Mouse (Mus musculus): ENCODE measurements around the gene Anxa5. TPM values are rescaled to one million over a fixed set of nuclear protein-coding genes. Genes with fewer than 3 reads are reported as not detected.

Anxa5 gene
- polyA plus RNA-seq, 1 experiment from 2014 or later, result 75.8 TPM

DNA sequence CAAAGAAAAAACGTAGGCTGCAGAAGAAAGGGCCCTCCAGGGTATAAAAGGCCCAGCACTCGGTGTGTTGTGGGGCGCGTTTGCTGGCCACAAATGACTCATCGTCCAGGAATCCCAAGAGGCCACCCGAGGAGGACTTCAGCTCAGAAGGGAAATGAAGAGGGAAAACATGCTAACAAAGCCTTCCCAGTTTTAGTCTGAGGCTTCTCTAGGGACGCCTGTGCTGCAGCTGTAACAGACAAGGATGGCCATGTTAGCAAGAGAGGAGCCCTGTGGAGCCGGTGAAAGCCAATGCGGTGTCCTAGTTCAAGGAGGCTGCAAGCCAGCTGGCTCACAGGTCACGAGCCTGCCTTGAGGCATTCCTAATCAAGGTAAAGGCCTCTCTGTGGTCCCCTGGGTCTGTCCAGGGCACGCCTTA, 6.1 kb upstream of the Anxa5 start:
- Histone ChIP-seq H3K27me3 (ENCODE audit: control insufficient read depth, insufficient read depth, low read length) (0 out of 2 replicates have a peak, but pooled peaks cover under 1% of the 10 kb centered on the region), H3K36me3 (replicated peaks; ENCODE audit: control insufficient read depth, insufficient read depth) (no peaks in the 10 kb centered on the region), H3K4me2 (replicated peaks) (peak overlapping the region; percentile 36), H3K27ac (peak overlapping the region; percentile 70), H3K9ac (peak overlapping the region; percentile 36; the same call in 1 of the 2 replicates), H3K4me3 (replicated peaks; ENCODE audit: low read length) (no peak overlapping the region), H3K9me3 (ENCODE audit: control insufficient read depth, low read length) (no peaks in the 10 kb centered on the region), H3K4me1 (replicated peaks; ENCODE audit: control insufficient read depth, insufficient read depth, low read length) (peaks cover 7% of the 10 kb centered on the region; the same call in 1 of the 2 replicates)
- 4% methylated on average over 11 of the region's 11 CpGs for WGBS
- DNase-seq (ENCODE audit: low spot score), result peak; percentile 37
- ATAC-seq (ENCODE audit: low FRiP score), result peak; percentile 63

DNA sequence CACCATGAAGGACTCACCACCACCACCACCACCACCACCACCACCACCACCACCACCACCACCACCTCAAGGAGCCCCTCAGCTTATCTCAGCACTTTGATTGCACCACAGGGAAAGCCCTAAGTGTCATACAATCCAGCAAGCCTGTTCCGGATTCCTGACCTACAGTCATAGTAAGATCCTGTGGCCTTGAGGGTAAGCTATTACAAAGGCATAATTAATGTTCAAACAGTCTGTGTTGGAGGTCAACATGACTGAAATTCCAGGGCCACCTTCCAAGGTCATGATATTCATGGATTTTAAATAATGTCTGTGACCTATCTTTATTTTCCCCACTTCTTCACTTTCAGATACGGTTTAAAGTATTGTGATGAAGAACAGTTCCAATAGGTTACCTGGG, 4.8 kb upstream of the Anxa5 start:
- no peak overlapping the region for H3K27ac ChIP-seq
- no peak overlapping the region for H3K4me2 ChIP-seq (replicated peaks)
- no peak overlapping the region for H3K9ac ChIP-seq
- H3K9me3 ChIP-seq (ENCODE audit: control insufficient read depth, low read length), result no peaks in the 10 kb centered on the region
- 0 out of 2 replicates have a peak, but pooled peaks cover 5% of the 10 kb centered on the region for H3K27me3 ChIP-seq (ENCODE audit: control insufficient read depth, insufficient read depth, low read length)
- ATAC-seq (ENCODE audit: low FRiP score), result no peak
- WGBS, result 78% methylated on average over 2 of the region's 2 CpGs
- no peaks in the 10 kb centered on the region for H3K36me3 ChIP-seq (replicated peaks; ENCODE audit: control insufficient read depth, insufficient read depth)
- H3K4me3 ChIP-seq (replicated peaks; ENCODE audit: low read length), result no peak overlapping the region
- H3K4me1 ChIP-seq (replicated peaks; ENCODE audit: control insufficient read depth, insufficient read depth, low read length), result peaks cover 14% of the 10 kb centered on the region
- no peak for DNase-seq (ENCODE audit: low spot score)

DNA sequence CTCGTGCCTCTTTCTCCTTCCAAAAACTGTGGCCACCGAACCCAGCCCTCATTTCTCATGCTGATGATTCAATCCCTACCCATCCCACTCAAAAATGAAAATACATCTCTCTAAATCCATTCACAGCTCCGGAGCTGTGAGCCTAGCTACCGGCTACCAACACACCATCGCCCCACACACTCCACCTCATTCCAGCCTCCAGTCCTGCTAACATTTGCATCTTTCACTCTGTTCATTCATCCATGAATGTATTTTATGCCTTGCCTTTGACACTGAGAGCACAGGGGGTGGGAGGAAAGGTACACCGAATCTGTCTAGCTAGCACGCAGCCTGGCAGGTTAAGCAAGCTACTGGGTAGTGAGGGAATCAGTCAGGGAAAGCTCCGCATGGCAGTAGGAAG, 3.1 kb upstream of the Anxa5 start:
- no peaks in the 10 kb centered on the region for H3K9me3 ChIP-seq (ENCODE audit: control insufficient read depth, low read length)
- DNase-seq (ENCODE audit: low spot score) (no peak), ATAC-seq (ENCODE audit: low FRiP score) (no peak)
- 67% methylated on average over 8 of the region's 8 CpGs for WGBS
- no peak overlapping the region for H3K9ac ChIP-seq
- no peaks in the 10 kb centered on the region for H3K36me3 ChIP-seq (replicated peaks; ENCODE audit: control insufficient read depth, insufficient read depth)
- H3K27me3 ChIP-seq (ENCODE audit: control insufficient read depth, insufficient read depth, low read length), result peaks cover 5% of the 10 kb centered on the region; the same call in 1 of the 2 replicates
- no peak overlapping the region for H3K27ac ChIP-seq
- H3K4me1 ChIP-seq (replicated peaks; ENCODE audit: control insufficient read depth, insufficient read depth, low read length), result peaks cover 14% of the 10 kb centered on the region
- H3K4me2 ChIP-seq (replicated peaks), result no peak overlapping the region
- H3K4me3 ChIP-seq (replicated peaks; ENCODE audit: low read length), result no peak overlapping the region

DNA sequence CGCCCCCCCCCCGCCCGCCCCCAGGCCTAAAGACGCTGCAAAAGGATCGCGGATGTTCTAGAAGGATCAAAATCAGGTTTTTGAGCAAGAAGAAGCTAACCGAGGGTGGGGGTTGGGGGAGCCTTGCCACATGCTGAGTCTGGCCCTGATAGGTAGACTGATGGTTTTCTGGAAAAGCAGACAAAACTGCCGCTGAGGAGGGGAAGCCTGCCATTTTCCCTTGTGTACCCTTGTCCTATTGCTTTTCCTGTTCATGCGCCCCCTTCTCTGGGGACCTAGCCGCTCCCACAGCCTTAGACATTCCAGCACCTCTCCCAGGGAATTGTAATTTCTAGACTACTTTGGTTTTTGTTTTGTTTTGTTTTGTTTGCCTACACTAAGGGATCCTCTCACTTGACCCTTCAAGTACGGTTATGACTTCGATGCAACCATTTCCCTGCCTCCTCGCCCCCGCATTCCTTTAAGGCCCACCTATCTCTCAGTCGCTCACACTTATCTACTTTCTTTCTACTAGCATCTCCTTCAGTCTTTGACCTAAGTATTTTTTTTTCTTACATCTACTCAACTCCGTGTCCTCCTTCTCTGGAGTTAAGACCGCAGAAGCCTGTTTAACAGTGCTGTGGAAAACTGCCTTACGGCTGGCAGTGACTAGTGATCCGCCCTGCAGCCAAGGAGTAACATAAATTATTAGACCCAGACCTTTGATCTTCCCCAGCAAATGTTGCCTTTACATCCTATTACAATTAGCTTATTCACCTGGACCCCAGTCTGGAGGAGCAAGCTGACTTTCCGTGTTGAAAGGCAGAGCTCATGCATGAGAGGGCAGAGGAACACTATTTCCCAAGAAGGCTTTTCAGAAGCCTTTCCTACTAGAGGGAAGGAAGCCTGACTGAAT, 814 bp upstream of the Anxa5 start:
- peak overlapping the region; percentile 58 for H3K9ac ChIP-seq
- DNase-seq (ENCODE audit: low spot score), result no peak
- H3K36me3 ChIP-seq (replicated peaks; ENCODE audit: control insufficient read depth, insufficient read depth), result no peaks in the 10 kb centered on the region
- H3K4me1 ChIP-seq (replicated peaks; ENCODE audit: control insufficient read depth, insufficient read depth, low read length), result peaks cover 8% of the 10 kb centered on the region
- no peak for ATAC-seq (ENCODE audit: low FRiP score)
- WGBS, result 36% methylated on average over 20 of the region's 20 CpGs
- H3K27ac ChIP-seq, result no peak overlapping the region
- peak overlapping the region; percentile 60 for H3K4me3 ChIP-seq (replicated peaks; ENCODE audit: low read length)
- peaks cover 5% of the 10 kb centered on the region; the same call in 1 of the 2 replicates for H3K27me3 ChIP-seq (ENCODE audit: control insufficient read depth, insufficient read depth, low read length)
- peak overlapping the region; percentile 92 for H3K4me2 ChIP-seq (replicated peaks)
- no peaks in the 10 kb centered on the region for H3K9me3 ChIP-seq (ENCODE audit: control insufficient read depth, low read length)

DNA sequence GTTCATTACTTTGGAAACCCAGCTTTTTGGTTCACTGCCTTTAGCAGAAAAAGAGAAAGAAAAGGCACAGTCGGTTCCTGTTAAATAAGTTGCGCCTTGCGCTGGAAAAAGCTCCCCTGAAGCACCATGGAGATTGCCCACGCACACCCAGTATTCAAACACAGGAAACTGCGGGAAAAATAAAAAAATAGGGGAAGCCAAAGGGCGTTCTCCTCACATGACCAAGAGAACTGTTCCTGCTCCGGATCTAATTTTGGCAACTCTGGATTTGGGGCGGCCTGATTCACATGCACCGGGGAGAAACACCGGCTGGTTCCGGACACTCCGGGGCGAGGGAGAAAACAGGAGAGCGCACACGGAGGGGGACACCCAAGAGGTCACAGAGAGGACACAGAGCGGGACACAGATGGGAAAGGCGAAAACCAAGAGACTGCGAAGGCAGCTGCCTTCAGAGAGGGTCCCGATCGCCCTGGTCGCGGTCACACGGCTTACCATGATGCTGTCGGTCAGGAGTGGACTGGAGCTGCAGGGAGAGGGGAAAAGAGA, 683 bp downstream of the Anxa5 start:
- Histone ChIP-seq H3K4me1 (replicated peaks; ENCODE audit: control insufficient read depth, insufficient read depth, low read length) (peaks cover 7% of the 10 kb centered on the region; the same call in 1 of the 2 replicates), H3K4me2 (replicated peaks) (peak overlapping the region; percentile 92), H3K36me3 (replicated peaks; ENCODE audit: control insufficient read depth, insufficient read depth) (no peaks in the 10 kb centered on the region), H3K9ac (peak overlapping the region; percentile 58), H3K27me3 (ENCODE audit: control insufficient read depth, insufficient read depth, low read length) (peaks cover 5% of the 10 kb centered on the region; the same call in 1 of the 2 replicates), H3K27ac (no peak overlapping the region), H3K4me3 (replicated peaks; ENCODE audit: low read length) (peak overlapping the region; percentile 60), H3K9me3 (ENCODE audit: control insufficient read depth, low read length) (no peaks in the 10 kb centered on the region)
- no peak for DNase-seq (ENCODE audit: low spot score)
- ATAC-seq (ENCODE audit: low FRiP score), result peak; percentile 29; the same call in 1 of the 2 replicates
- WGBS, result 3% methylated on average over 24 of the region's 24 CpGs

DNA sequence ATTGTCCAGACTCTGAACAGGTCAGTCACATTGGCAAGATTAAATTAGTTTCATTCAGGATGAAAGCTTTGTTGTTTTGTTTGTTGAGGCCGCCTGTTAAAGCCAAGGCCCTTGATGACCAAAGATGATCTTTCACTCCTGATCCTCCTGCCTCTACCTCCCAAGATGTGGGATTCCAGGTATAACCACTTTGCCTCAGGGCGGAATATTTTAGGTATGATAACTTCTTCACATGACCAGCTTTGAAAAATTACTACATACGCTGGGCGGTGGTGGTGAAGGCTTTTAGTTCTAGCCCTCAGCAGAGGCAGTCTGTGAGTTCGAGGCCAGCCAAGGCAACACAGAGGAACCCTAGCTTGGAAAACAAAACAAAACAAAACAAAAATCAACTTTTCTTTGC, 1.3 kb downstream of the Anxa5 start:
- 80% methylated on average over 5 of the region's 5 CpGs for WGBS
- peak overlapping the region; percentile 60; the same call in 1 of the 2 replicates for H3K4me3 ChIP-seq (replicated peaks; ENCODE audit: low read length)
- no peak overlapping the region for H3K9ac ChIP-seq
- H3K9me3 ChIP-seq (ENCODE audit: control insufficient read depth, low read length), result no peaks in the 10 kb centered on the region
- DNase-seq (ENCODE audit: low spot score), result no peak
- no peaks in the 10 kb centered on the region for H3K36me3 ChIP-seq (replicated peaks; ENCODE audit: control insufficient read depth, insufficient read depth)
- H3K27ac ChIP-seq, result no peak overlapping the region
- ATAC-seq (ENCODE audit: low FRiP score), result no peak
- H3K4me2 ChIP-seq (replicated peaks), result peak overlapping the region; percentile 92
- H3K27me3 ChIP-seq (ENCODE audit: control insufficient read depth, insufficient read depth, low read length), result peaks cover 5% of the 10 kb centered on the region; the same call in 1 of the 2 replicates
- peaks cover 7% of the 10 kb centered on the region; the same call in 1 of the 2 replicates for H3K4me1 ChIP-seq (replicated peaks; ENCODE audit: control insufficient read depth, insufficient read depth, low read length)

DNA sequence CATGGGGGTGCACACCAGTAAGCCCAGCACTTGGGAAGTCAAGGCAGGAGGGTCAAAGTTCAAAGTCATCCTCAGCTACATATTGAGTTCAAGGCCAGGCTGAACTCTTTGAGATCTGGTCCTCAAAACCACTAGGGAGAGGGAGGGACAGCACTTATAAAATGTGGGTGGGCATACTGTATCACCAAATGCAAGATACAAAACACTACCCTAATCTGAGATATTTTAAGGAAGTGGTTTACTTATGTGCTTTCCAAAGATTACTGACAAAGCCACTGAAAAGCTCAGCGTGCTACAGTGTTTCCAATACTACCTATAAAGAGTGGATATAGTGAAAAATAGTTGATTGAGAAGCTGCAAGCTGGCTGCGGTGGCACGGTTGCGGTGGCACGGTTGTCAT, 2.5 kb downstream of the Anxa5 start:
- WGBS, result 99% methylated on average over 5 of the region's 5 CpGs
- H3K4me3 ChIP-seq (replicated peaks; ENCODE audit: low read length), result no peak overlapping the region
- DNase-seq (ENCODE audit: low spot score) (no peak), ATAC-seq (ENCODE audit: low FRiP score) (no peak)
- no peaks in the 10 kb centered on the region for H3K9me3 ChIP-seq (ENCODE audit: control insufficient read depth, low read length)
- peaks cover 7% of the 10 kb centered on the region; the same call in 1 of the 2 replicates for H3K4me1 ChIP-seq (replicated peaks; ENCODE audit: control insufficient read depth, insufficient read depth, low read length)
- H3K27ac ChIP-seq, result no peak overlapping the region
- no peak overlapping the region for H3K4me2 ChIP-seq (replicated peaks)
- H3K9ac ChIP-seq, result no peak overlapping the region
- H3K36me3 ChIP-seq (replicated peaks; ENCODE audit: control insufficient read depth, insufficient read depth), result no peaks in the 10 kb centered on the region
- peaks cover 5% of the 10 kb centered on the region; the same call in 1 of the 2 replicates for H3K27me3 ChIP-seq (ENCODE audit: control insufficient read depth, insufficient read depth, low read length)

DNA sequence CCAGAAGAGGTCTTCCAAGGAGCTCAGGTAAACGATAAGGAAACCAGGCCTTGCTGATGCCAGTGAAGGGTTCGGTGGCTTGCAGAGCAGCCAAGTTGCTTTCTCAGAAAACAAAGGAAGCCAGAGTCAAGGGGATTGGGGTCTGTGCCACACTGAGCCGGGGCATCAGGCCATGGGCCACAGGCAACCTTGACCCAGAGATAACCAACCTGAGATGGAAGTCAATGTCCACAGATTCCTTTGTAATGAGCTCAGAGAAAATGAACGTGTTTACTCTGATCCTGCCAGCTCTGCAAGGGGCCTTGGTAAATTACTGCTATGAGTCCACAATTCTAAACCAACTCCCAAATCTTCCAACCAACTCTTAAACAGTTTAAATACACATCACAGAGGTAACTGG, 3.8 kb downstream of the Anxa5 start:
- Histone ChIP-seq H3K36me3 (replicated peaks; ENCODE audit: control insufficient read depth, insufficient read depth) (no peaks in the 10 kb centered on the region), H3K9ac (no peak overlapping the region), H3K4me2 (replicated peaks) (no peak overlapping the region), H3K27me3 (ENCODE audit: control insufficient read depth, insufficient read depth, low read length) (peaks cover 4% of the 10 kb centered on the region; the same call in 1 of the 2 replicates), H3K4me3 (replicated peaks; ENCODE audit: low read length) (no peak overlapping the region), H3K27ac (no peak overlapping the region), H3K4me1 (replicated peaks; ENCODE audit: control insufficient read depth, insufficient read depth, low read length) (peaks cover 7% of the 10 kb centered on the region; the same call in 1 of the 2 replicates), H3K9me3 (ENCODE audit: control insufficient read depth, low read length) (no peaks in the 10 kb centered on the region)
- WGBS, result 77% methylated on average over 4 of the region's 4 CpGs
- no peak for DNase-seq (ENCODE audit: low spot score)
- ATAC-seq (ENCODE audit: low FRiP score), result no peak

DNA sequence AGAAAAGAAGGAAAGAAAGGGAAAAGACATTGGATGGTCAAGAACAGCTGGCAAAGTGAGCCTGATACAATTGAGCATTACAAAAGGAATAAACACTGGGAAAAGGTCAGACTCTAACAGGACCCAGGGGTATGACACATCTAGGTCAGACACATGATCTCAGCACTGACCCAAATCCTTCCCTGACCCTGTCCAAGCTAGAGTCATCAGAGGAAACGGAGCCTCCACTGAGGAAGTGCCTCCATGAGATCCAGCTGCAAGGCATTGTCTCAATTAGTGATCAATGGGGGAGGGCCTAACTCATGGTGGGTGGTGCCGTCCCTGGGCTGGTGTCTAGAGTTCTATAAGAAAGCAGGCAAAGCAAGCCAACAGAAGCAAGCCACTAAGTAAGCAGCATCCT, 6.8 kb downstream of the Anxa5 start:
- H3K27me3 ChIP-seq (ENCODE audit: control insufficient read depth, insufficient read depth, low read length), result no peaks in the 10 kb centered on the region
- ATAC-seq (ENCODE audit: low FRiP score) (no peak), DNase-seq (ENCODE audit: low spot score) (no peak)
- no peaks in the 10 kb centered on the region for H3K36me3 ChIP-seq (replicated peaks; ENCODE audit: control insufficient read depth, insufficient read depth)
- H3K9ac ChIP-seq, result no peak overlapping the region
- WGBS, result 60% methylated on average over 2 of the region's 2 CpGs
- H3K4me2 ChIP-seq (replicated peaks), result no peak overlapping the region
- no peak overlapping the region for H3K27ac ChIP-seq
- H3K9me3 ChIP-seq (ENCODE audit: control insufficient read depth, low read length), result no peaks in the 10 kb centered on the region
- no peak overlapping the region for H3K4me3 ChIP-seq (replicated peaks; ENCODE audit: low read length)
- no peaks in the 10 kb centered on the region for H3K4me1 ChIP-seq (replicated peaks; ENCODE audit: control insufficient read depth, insufficient read depth, low read length)

Data from hindbrain, embryonic 14.5 days (tissue).